In genomic region chr5:33704945-33705611, GRCm38 (mm10) we compare ENCODE assay signal across 10 mouse cellular contexts. TPM values are rescaled to one million over a fixed set of nuclear protein-coding genes. Genes with fewer than 3 reads are reported as not detected.
A peak's percentile ranks its signal among the peaks of the same experiment; 100 is the strongest.
DNase-seq lines count a peak whose midpoint lies in the region; ATAC-seq and TF ChIP-seq lines count a peak whose summit lies in the region.
"Had no signal": no experiment of that assay in that cellular context is flagged by ENCODE, and none has a peak within 500 bp of the region (broad histone marks: within the 10 kb centered on the region; RNA-seq: fewer than 3 reads in every experiment).

No protein-coding gene starts in this region.

- no peak overlapping the region for H3K9ac ChIP-seq in embryonic facial prominence, embryonic 15.5 days
- H3K9ac ChIP-seq in intestine, embryonic 16.5 days (ENCODE audit: low read depth, low read length): peak overlapping the region; percentile 4; the same call in 1 of the 2 replicates
- H3K9ac ChIP-seq in midbrain, postnatal 0 days (replicated peaks; ENCODE audit: low read length, poor library complexity, severe bottlenecking): no peak overlapping the region

- H3K27me3 ChIP-seq in embryonic facial prominence, embryonic 15.5 days: no peaks in the 10 kb centered on the region
- H3K27me3 ChIP-seq in intestine, embryonic 16.5 days (replicated peaks; ENCODE audit: control insufficient read depth, insufficient read depth, low read length): no peaks in the 10 kb centered on the region
- no peaks in the 10 kb centered on the region for H3K27me3 ChIP-seq in midbrain, postnatal 0 days (ENCODE audit: insufficient read depth, low read length)

- no peak overlapping the region for H3K4me3 ChIP-seq in embryonic facial prominence, embryonic 15.5 days (replicated peaks)
- no peak overlapping the region for H3K4me3 ChIP-seq in intestine, embryonic 16.5 days (ENCODE audit: low read length)
- H3K4me3 ChIP-seq in midbrain, postnatal 0 days (ENCODE audit: low read depth, low read length): no peak overlapping the region
- H3K4me3 ChIP-seq: erythroblast, embryonic 14.5 days had no signal

- H3K4me1 ChIP-seq in embryonic facial prominence, embryonic 15.5 days: peaks cover 28% of the 10 kb centered on the region
- peaks cover 23% of the 10 kb centered on the region for H3K4me1 ChIP-seq in intestine, embryonic 16.5 days (ENCODE audit: control insufficient read depth, insufficient read depth, low read length)
- no peaks in the 10 kb centered on the region for H3K4me1 ChIP-seq in midbrain, postnatal 0 days (ENCODE audit: insufficient read depth, low read length)

- no peak overlapping the region for H3K4me2 ChIP-seq in embryonic facial prominence, embryonic 15.5 days (replicated peaks)
- no peak overlapping the region for H3K4me2 ChIP-seq in intestine, embryonic 16.5 days (ENCODE audit: low read depth, low read length)
- no peak overlapping the region for H3K4me2 ChIP-seq in midbrain, postnatal 0 days (ENCODE audit: low read depth, low read length, poor library complexity, severe bottlenecking)

- no peaks in the 10 kb centered on the region for H3K9me3 ChIP-seq in embryonic facial prominence, embryonic 15.5 days (replicated peaks)
- H3K9me3 ChIP-seq in intestine, embryonic 16.5 days (ENCODE audit: control insufficient read depth, low read length): no peaks in the 10 kb centered on the region
- no peaks in the 10 kb centered on the region for H3K9me3 ChIP-seq in midbrain, postnatal 0 days (ENCODE audit: low read length)

- 0 out of 2 replicates have a peak, but pooled peaks have one; percentile 5 for ATAC-seq in embryonic facial prominence, embryonic 15.5 days (ENCODE audit: insufficient number of reproducible peaks, low FRiP score, low TSS enrichment, low read depth)
- ATAC-seq in intestine, embryonic 16.5 days: peak; percentile 24; the same call in 1 of the 2 replicates
- peak; percentile 77 for ATAC-seq in midbrain, postnatal 0 days (ENCODE audit: low FRiP score)

- 13% methylated on average over 11 of the region's 11 CpGs for WGBS in embryonic facial prominence, embryonic 15.5 days
- 22% methylated on average over 11 of the region's 11 CpGs for WGBS in intestine, embryonic 16.5 days
- WGBS in midbrain, postnatal 0 days: 12% methylated on average over 11 of the region's 11 CpGs

- DNase-seq in layer of hippocampus, adult 18-20 months (ENCODE audit: low spot score in 2 of 2): peak; percentile 46 to 50
- no peak for DNase-seq in layer of hippocampus, postnatal 25 days (ENCODE audit: extremely low spot score in 1 of 2, low spot score in 1 of 2)
- peak; percentile 80 for DNase-seq in midbrain, postnatal 0 days (ENCODE audit: low spot score)
- DNase-seq in ovary, postnatal 14 days (ENCODE audit: low spot score): no peak
- no peak for DNase-seq in urinary bladder, postnatal 10 days (ENCODE audit: low spot score)
- no peak for DNase-seq in heart, adult 8-10 months (ENCODE audit: low spot score)

- H3K27ac ChIP-seq in embryonic facial prominence, embryonic 15.5 days (replicated peaks): no peak overlapping the region
- H3K27ac ChIP-seq in intestine, embryonic 16.5 days (ENCODE audit: low read length): no peak overlapping the region
- peak overlapping the region; percentile 44 for H3K27ac ChIP-seq in midbrain, postnatal 0 days (ENCODE audit: low read depth, low read length)
- H3K27ac ChIP-seq: macrophage had no signal

- H3K36me3 ChIP-seq in embryonic facial prominence, embryonic 15.5 days: no peaks in the 10 kb centered on the region
- no peaks in the 10 kb centered on the region for H3K36me3 ChIP-seq in intestine, embryonic 16.5 days (ENCODE audit: control insufficient read depth, insufficient read depth, low read length)
- H3K36me3 ChIP-seq in midbrain, postnatal 0 days (ENCODE audit: insufficient read depth, low read length): no peaks in the 10 kb centered on the region

- no peak for TF ChIP-seq CTCF in midbrain, postnatal 0 days (IDR thresholded peaks at IDR 0.05)

RNA-seq across cellular contexts. Expression of gene Fgfr3, which starts 16.4 kb away (rescaled TPM):
- total RNA-seq in layer of hippocampus, adult 18-20 months (2021): 100 to 1,000 TPM; 120 to 122 TPM
- 100 to 1,000 TPM; 107 to 123 TPM for total RNA-seq in layer of hippocampus, postnatal 25 days (2021)
- polyA plus RNA-seq in embryonic facial prominence, embryonic 15.5 days (2015; fragmentation: Nextera tagmentation; extraction: Ambion mirVana): 32.0 and 34.6 TPM in 2 replicates
- 9.0 and 9.8 TPM in 2 replicates for polyA plus RNA-seq in intestine, embryonic 16.5 days (2015; fragmentation: Nextera tagmentation; extraction: Ambion mirVana)
- total RNA-seq in midbrain, postnatal 0 days (2014; rRNA removed): 71.3 and 81.6 TPM in 2 replicates
- polyA plus RNA-seq in midbrain, postnatal 0 days (2015; fragmentation: Nextera tagmentation; extraction: Ambion mirVana): 24.5 and 28.1 TPM in 2 replicates
- total RNA-seq in heart, adult 8-10 months (2022): 10 to 100 TPM in 2 of 4 experiments, 1 to 10 TPM in 2; 5.7 to 10.7 (median 9.3) TPM
- polyA plus RNA-seq: erythroblast, embryonic 14.5 days; macrophage had no signal

RNA-seq across cellular contexts. Expression of gene Tmem129, which starts 46.9 kb away (rescaled TPM):
- 10 to 100 TPM; 22.6 to 23.4 TPM for total RNA-seq in layer of hippocampus, adult 18-20 months (2021)
- 10 to 100 TPM; 23.7 to 25.1 TPM for total RNA-seq in layer of hippocampus, postnatal 25 days (2021)
- 44.2 and 45.1 TPM in 2 replicates for polyA plus RNA-seq in embryonic facial prominence, embryonic 15.5 days (2015; fragmentation: Nextera tagmentation; extraction: Ambion mirVana)
- 35.7 and 36.9 TPM in 2 replicates for polyA plus RNA-seq in intestine, embryonic 16.5 days (2015; fragmentation: Nextera tagmentation; extraction: Ambion mirVana)
- 26.0 and 29.5 TPM in 2 replicates for total RNA-seq in midbrain, postnatal 0 days (2014; rRNA removed)
- 17.3 and 21.4 TPM in 2 replicates for polyA plus RNA-seq in midbrain, postnatal 0 days (2015; fragmentation: Nextera tagmentation; extraction: Ambion mirVana)
- total RNA-seq in heart, adult 8-10 months (2022): 10 to 100 TPM; 20.4 to 22.2 (median 21.9) TPM

RNA-seq across cellular contexts. Expression of gene Tacc3, which starts 47.1 kb away (rescaled TPM):
- 1 to 10 TPM; 3.2 to 3.3 TPM for total RNA-seq in layer of hippocampus, adult 18-20 months (2021)
- total RNA-seq in layer of hippocampus, postnatal 25 days (2021): 1 to 10 TPM; 5.2 to 8.3 TPM
- 141 and 146 TPM in 2 replicates for polyA plus RNA-seq in embryonic facial prominence, embryonic 15.5 days (2015; fragmentation: Nextera tagmentation; extraction: Ambion mirVana)
- polyA plus RNA-seq in intestine, embryonic 16.5 days (2015; fragmentation: Nextera tagmentation; extraction: Ambion mirVana): 130 and 144 TPM in 2 replicates
- total RNA-seq in midbrain, postnatal 0 days (2014; rRNA removed): 9.9 and 17.4 TPM in 2 replicates
- 18.7 and 21.3 TPM in 2 replicates for polyA plus RNA-seq in midbrain, postnatal 0 days (2015; fragmentation: Nextera tagmentation; extraction: Ambion mirVana)
- 1 to 10 TPM; 1.6 to 3.1 (median 2.1) TPM for total RNA-seq in heart, adult 8-10 months (2022)

RNA-seq across cellular contexts. Expression of gene Slbp, which starts 52.7 kb away (rescaled TPM):
- 10 to 100 TPM; 19.5 to 21.0 TPM for total RNA-seq in layer of hippocampus, adult 18-20 months (2021)
- total RNA-seq in layer of hippocampus, postnatal 25 days (2021): 10 to 100 TPM; 22.4 to 22.5 TPM
- polyA plus RNA-seq in embryonic facial prominence, embryonic 15.5 days (2015; fragmentation: Nextera tagmentation; extraction: Ambion mirVana): 191 and 202 TPM in 2 replicates
- polyA plus RNA-seq in intestine, embryonic 16.5 days (2015; fragmentation: Nextera tagmentation; extraction: Ambion mirVana): 164 and 184 TPM in 2 replicates
- total RNA-seq in midbrain, postnatal 0 days (2014; rRNA removed): 91.2 and 99.5 TPM in 2 replicates
- polyA plus RNA-seq in midbrain, postnatal 0 days (2015; fragmentation: Nextera tagmentation; extraction: Ambion mirVana): 119 and 126 TPM in 2 replicates
- total RNA-seq in heart, adult 8-10 months (2022): 10 to 100 TPM in 2 of 4 experiments, 1 to 10 TPM in 2; 8.8 to 12.0 (median 10.6) TPM

Comparison
In these comparisons a context has a peak if more than half of its experiments do, and no peak if none do; other contexts are left out.
1. DNase-seq: peak in layer of hippocampus, adult 18-20 months (2 of 2) and midbrain, postnatal 0 days (single experiment); none in layer of hippocampus, postnatal 25 days (0 of 2), ovary, postnatal 14 days (single experiment), urinary bladder, postnatal 10 days (single experiment) and heart, adult 8-10 months (single experiment).
2. ATAC-seq: peak in every context shown above with its lines; median percentile 77 in midbrain, postnatal 0 days; 24 in intestine, embryonic 16.5 days; 5 in embryonic facial prominence, embryonic 15.5 days.